Mouse (Mus musculus): Measurements from ENCODE around the gene Pam.

DNA sequence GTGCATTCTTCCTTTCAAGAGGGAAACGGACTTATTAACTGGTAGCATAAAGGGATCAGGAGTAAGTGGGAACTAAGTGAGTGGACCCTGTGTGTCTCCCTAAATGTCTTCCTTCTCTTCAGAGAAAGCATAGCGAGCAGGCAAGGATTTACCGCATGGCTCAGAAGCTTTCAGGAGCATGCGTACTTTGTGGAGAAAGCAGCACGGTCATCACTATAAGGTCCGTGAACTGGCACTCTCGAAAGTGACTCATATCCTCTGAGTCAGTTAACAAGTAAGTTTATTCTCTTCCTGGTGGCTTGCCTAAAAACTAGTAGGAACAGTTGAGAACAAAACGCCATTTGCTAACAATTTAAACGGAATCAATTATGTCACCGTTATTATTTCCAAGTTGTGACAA lies 184.6 kb downstream of the Pam start:
- TF ChIP-seq CTCF (IDR thresholded peaks at IDR 0.05; ENCODE audit: control insufficient read depth, insufficient read depth, low read length) (no peak), POLR2A (IDR thresholded peaks at IDR 0.05; ENCODE audit: borderline replicate concordance, control insufficient read depth, low read depth, low read length) (no peak)
